Mouse (Mus musculus): ENCODE measurements around the gene Ptprk. TPM values are rescaled to one million over a fixed set of nuclear protein-coding genes. Genes with fewer than 3 reads are reported as not detected.
A peak's percentile ranks its signal among the peaks of the same experiment; 100 is the strongest.

Ptprk gene
- polyA plus RNA-seq, 1 experiment from 2014 or later = 27.2 TPM

DNA sequence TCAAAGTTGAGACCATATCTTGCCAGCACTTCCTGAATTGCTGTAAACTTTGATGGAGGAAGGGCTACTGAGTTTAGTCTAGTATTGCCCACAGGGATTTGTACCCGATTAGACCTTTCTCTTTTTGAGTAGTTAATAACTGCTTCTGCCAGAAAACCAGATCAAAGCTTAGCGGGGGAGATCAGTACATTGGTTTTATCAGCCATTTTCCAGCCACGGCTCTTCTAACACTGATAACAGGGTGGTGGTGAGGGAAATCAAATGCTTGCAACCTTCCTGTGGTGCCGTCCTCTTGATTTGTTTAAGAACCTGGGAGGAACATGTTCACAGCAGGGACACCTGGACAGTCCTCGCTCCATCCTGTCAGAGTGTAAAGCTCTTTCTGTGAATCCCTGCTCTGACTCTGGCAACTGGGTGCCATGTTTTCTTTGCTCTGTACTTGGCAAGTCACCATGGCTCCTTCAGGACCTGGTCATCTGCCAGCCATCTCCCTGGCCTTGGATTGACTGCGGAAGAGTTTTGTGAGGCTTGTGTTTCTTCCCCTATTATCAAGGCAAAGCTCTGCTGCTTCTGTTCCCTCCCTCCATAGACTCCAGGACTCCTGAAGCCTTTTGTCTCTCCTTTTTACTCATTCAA is 231.9 kb downstream of the Ptprk start:
- DNase-seq (ENCODE audit: low spot score) = no peak
- H3K4me1 ChIP-seq (ENCODE audit: control insufficient read depth, insufficient read depth, low read length) = no peaks in the 10 kb centered on the region
- no peaks in the 10 kb centered on the region for H3K9me3 ChIP-seq (ENCODE audit: control insufficient read depth, low read length)
- no peak overlapping the region for H3K4me2 ChIP-seq (ENCODE audit: low read depth)
- H3K27ac ChIP-seq (ENCODE audit: low read depth, low read length) = no peak overlapping the region
- 63% methylated on average over 6 of the region's 6 CpGs for WGBS
- H3K4me3 ChIP-seq (ENCODE audit: low read depth, low read length) = no peak overlapping the region
- no peaks in the 10 kb centered on the region for H3K36me3 ChIP-seq (ENCODE audit: control insufficient read depth, insufficient read depth, low read length)
- no peaks in the 10 kb centered on the region for H3K27me3 ChIP-seq (ENCODE audit: control insufficient read depth, insufficient read depth, low read length)
- H3K9ac ChIP-seq (ENCODE audit: low read length) = no peak overlapping the region
- ATAC-seq (ENCODE audit: insufficient read depth, low FRiP score, low TSS enrichment) = no peak

DNA sequence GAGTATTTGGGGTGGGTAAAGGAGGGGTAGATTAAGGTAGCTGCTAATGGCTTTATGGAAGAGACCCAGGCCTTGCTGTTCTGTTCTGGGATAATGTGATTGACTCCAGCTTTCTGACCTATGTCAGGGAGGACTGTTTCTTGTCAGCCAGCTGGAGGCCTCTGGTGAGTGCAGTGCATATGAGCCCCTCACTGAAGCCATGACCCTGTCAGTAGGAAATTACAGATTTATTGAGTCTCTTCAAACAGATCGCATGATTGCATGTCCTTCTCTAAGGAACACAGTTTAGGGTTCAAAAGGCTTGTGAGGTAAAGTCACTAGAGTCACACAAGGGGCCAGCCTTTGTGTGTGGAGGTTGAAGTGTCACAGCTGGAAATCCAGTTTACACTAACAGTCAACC is 236.7 kb downstream of the Ptprk start:
- no peaks in the 10 kb centered on the region for H3K4me1 ChIP-seq (ENCODE audit: control insufficient read depth, insufficient read depth, low read length)
- ATAC-seq (ENCODE audit: insufficient read depth, low FRiP score, low TSS enrichment) (no peak), DNase-seq (ENCODE audit: low spot score) (no peak)
- no peaks in the 10 kb centered on the region for H3K27me3 ChIP-seq (ENCODE audit: control insufficient read depth, insufficient read depth, low read length)
- H3K9ac ChIP-seq (ENCODE audit: low read length) = no peak overlapping the region
- H3K4me2 ChIP-seq (ENCODE audit: low read depth) = no peak overlapping the region
- H3K9me3 ChIP-seq (ENCODE audit: control insufficient read depth, low read length) = no peaks in the 10 kb centered on the region
- no peaks in the 10 kb centered on the region for H3K36me3 ChIP-seq (ENCODE audit: control insufficient read depth, insufficient read depth, low read length)
- no peak overlapping the region for H3K27ac ChIP-seq (ENCODE audit: low read depth, low read length)
- WGBS = 48% methylated on average over 1 of the region's 1 CpGs
- H3K4me3 ChIP-seq (ENCODE audit: low read depth, low read length) = no peak overlapping the region

DNA sequence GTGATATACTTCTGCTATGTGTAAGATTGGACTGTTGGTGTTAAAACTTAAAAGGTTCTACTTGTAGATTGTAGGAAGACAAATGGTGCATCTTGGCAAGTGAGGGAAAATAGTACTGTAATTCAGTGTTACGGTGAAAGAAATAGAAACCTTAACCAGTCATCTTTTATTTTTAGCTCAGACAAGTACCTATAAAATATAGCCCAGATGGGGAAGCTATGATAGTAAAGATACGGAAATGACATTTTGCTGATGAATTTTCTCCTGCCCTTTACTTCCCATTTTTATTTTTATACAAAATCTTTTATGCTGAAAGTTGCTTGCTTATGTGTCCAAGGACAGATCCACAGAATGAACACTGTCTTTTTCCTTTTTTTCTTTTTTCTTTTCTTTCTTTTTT is 248.4 kb downstream of the Ptprk start:
- no peak overlapping the region for H3K4me2 ChIP-seq (ENCODE audit: low read depth)

DNA sequence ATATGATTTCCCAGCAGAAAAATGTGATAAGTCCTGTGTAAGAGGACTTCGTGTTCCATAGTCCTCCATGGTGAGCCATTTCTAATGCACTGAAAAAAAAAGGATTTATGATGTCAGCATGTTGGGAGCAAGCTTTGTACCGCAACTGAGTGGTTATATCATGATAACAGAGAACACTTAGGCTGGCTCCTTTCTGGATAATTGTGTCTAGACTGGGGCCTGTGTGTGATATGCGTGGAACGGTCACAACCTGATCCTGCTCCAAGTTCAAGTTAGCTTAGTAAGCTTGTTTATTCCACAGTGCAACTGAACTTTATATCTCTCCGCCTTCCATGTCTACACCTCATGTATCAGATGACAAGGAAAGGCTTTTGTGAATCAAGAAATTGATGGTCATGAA is 260.6 kb downstream of the Ptprk start:
- H3K4me3 ChIP-seq (ENCODE audit: low read depth, low read length) = no peak overlapping the region
- WGBS = 94% methylated on average over 5 of the region's 5 CpGs
- no peaks in the 10 kb centered on the region for H3K36me3 ChIP-seq (ENCODE audit: control insufficient read depth, insufficient read depth, low read length)
- H3K4me2 ChIP-seq (ENCODE audit: low read depth) = no peak overlapping the region
- no peak overlapping the region for H3K27ac ChIP-seq (ENCODE audit: low read depth, low read length)
- ATAC-seq (ENCODE audit: insufficient read depth, low FRiP score, low TSS enrichment) = no peak
- H3K4me1 ChIP-seq (ENCODE audit: control insufficient read depth, insufficient read depth, low read length) = no peaks in the 10 kb centered on the region
- no peak overlapping the region for H3K9ac ChIP-seq (ENCODE audit: low read length)
- no peak for DNase-seq (ENCODE audit: low spot score)
- H3K9me3 ChIP-seq (ENCODE audit: control insufficient read depth, low read length) = no peaks in the 10 kb centered on the region
- no peaks in the 10 kb centered on the region for H3K27me3 ChIP-seq (ENCODE audit: control insufficient read depth, insufficient read depth, low read length)

More for the DNA sequence above, 248.4 kb downstream of the Ptprk start:
- Histone ChIP-seq H3K4me1 (ENCODE audit: control insufficient read depth, insufficient read depth, low read length) (no peaks in the 10 kb centered on the region), H3K9me3 (ENCODE audit: control insufficient read depth, low read length) (no peaks in the 10 kb centered on the region), H3K36me3 (ENCODE audit: control insufficient read depth, insufficient read depth, low read length) (no peaks in the 10 kb centered on the region), H3K4me3 (ENCODE audit: low read depth, low read length) (no peak overlapping the region), H3K27me3 (ENCODE audit: control insufficient read depth, insufficient read depth, low read length) (no peaks in the 10 kb centered on the region), H3K9ac (ENCODE audit: low read length) (no peak overlapping the region), H3K27ac (ENCODE audit: low read depth, low read length) (no peak overlapping the region)
- ATAC-seq (ENCODE audit: insufficient read depth, low FRiP score, low TSS enrichment) = no peak
- no peak for DNase-seq (ENCODE audit: low spot score)
- 91% methylated on average over 2 of the region's 2 CpGs for WGBS

DNA sequence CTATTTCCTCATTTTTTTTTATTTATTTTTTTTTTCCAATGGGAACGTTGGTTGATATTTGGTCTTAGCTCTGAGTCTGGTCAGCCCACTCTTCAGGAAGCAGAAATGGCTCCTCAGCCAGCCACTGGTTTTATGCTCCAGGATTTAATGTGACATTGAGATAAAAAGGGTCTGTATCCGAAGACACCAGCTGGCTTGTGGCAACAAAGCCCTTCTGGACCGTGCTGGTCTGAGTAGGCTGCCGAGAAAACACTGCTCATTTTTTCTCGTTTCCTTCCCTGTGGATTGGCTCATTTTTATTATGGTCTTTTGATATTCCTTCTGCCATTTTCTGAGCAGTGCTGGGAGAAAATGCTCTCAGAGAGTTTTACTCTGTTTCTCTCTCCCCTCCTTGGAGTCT is 263.9 kb downstream of the Ptprk start:
- no peaks in the 10 kb centered on the region for H3K36me3 ChIP-seq (ENCODE audit: control insufficient read depth, insufficient read depth, low read length)
- H3K27me3 ChIP-seq (ENCODE audit: control insufficient read depth, insufficient read depth, low read length) = no peaks in the 10 kb centered on the region
- WGBS = 58% methylated on average over 5 of the region's 5 CpGs
- H3K4me2 ChIP-seq (ENCODE audit: low read depth) = no peak overlapping the region
- H3K27ac ChIP-seq (ENCODE audit: low read depth, low read length) = no peak overlapping the region
- no peak overlapping the region for H3K9ac ChIP-seq (ENCODE audit: low read length)
- ATAC-seq (ENCODE audit: insufficient read depth, low FRiP score, low TSS enrichment) = no peak; the same call in 1 of the 2 replicates
- DNase-seq (ENCODE audit: low spot score) = no peak
- no peaks in the 10 kb centered on the region for H3K4me1 ChIP-seq (ENCODE audit: control insufficient read depth, insufficient read depth, low read length)
- no peak overlapping the region for H3K4me3 ChIP-seq (ENCODE audit: low read depth, low read length)
- no peaks in the 10 kb centered on the region for H3K9me3 ChIP-seq (ENCODE audit: control insufficient read depth, low read length)

DNA sequence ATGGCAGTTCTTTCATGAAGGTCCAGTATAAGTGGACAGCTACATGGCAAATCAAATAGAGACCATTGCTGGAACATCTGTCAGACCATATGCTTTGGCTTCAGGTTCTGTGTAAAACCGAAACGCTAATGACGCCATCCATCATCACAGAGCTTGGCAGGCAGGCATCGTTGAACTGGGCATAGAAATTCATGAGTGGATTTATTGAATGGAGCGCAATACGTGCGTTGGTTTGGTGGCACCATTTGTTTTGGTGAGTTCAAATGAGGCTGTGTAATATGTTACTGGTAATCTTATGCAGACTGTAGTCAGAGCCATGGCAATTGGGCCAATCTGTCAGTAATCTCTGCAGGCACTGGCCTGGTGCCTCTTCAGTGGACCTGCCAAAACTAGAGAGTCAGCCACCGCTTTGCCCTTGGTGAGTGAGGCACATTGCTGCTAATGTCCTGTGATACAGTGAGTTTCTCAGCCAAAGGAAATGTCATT is 270.6 kb downstream of the Ptprk start:
- no peaks in the 10 kb centered on the region for H3K27me3 ChIP-seq (ENCODE audit: control insufficient read depth, insufficient read depth, low read length)
- whole genome bisulfite sequencing = 79% methylated on average over 8 of the region's 8 CpGs
- H3K4me2 ChIP-seq (ENCODE audit: low read depth) = no peak overlapping the region
- DNase-seq (ENCODE audit: low spot score) (no peak), ATAC-seq (ENCODE audit: insufficient read depth, low FRiP score, low TSS enrichment) (no peak)
- no peak overlapping the region for H3K4me3 ChIP-seq (ENCODE audit: low read depth, low read length)
- no peak overlapping the region for H3K9ac ChIP-seq (ENCODE audit: low read length)
- no peaks in the 10 kb centered on the region for H3K36me3 ChIP-seq (ENCODE audit: control insufficient read depth, insufficient read depth, low read length)
- H3K4me1 ChIP-seq (ENCODE audit: control insufficient read depth, insufficient read depth, low read length) = no peaks in the 10 kb centered on the region
- no peak overlapping the region for H3K27ac ChIP-seq (ENCODE audit: low read depth, low read length)
- no peaks in the 10 kb centered on the region for H3K9me3 ChIP-seq (ENCODE audit: control insufficient read depth, low read length)

DNA sequence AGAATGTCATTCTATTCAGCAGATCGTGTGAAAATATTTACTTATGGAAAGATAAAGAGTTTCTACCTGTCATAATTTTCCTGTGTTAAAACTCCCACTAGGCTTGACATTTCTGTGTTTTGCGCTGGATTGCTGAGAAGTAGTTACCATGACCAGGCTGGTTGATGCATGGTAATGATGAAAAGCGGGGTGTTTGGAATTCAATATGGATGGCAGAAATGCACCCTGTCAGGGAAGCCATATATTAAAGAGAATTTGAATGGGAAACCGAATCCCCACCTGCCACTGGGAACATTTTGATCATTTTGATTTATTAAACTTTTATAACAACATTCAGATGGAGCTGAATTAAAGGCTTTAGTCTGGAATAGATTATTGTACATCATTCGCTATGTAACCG is 290.7 kb downstream of the Ptprk start:
- H3K36me3 ChIP-seq (ENCODE audit: control insufficient read depth, insufficient read depth, low read length) = no peaks in the 10 kb centered on the region
- no peak overlapping the region for H3K27ac ChIP-seq (ENCODE audit: low read depth, low read length)
- H3K27me3 ChIP-seq (ENCODE audit: control insufficient read depth, insufficient read depth, low read length) = no peaks in the 10 kb centered on the region
- no peak for ATAC-seq (ENCODE audit: insufficient read depth, low FRiP score, low TSS enrichment)
- no peak overlapping the region for H3K4me3 ChIP-seq (ENCODE audit: low read depth, low read length)
- DNase-seq (ENCODE audit: low spot score) = no peak
- no peak overlapping the region for H3K9ac ChIP-seq (ENCODE audit: low read length)
- H3K9me3 ChIP-seq (ENCODE audit: control insufficient read depth, low read length) = no peaks in the 10 kb centered on the region
- no peak overlapping the region for H3K4me2 ChIP-seq (ENCODE audit: low read depth)
- H3K4me1 ChIP-seq (ENCODE audit: control insufficient read depth, insufficient read depth, low read length) = no peaks in the 10 kb centered on the region
- 70% methylated on average over 6 of the region's 6 CpGs for WGBS

DNA sequence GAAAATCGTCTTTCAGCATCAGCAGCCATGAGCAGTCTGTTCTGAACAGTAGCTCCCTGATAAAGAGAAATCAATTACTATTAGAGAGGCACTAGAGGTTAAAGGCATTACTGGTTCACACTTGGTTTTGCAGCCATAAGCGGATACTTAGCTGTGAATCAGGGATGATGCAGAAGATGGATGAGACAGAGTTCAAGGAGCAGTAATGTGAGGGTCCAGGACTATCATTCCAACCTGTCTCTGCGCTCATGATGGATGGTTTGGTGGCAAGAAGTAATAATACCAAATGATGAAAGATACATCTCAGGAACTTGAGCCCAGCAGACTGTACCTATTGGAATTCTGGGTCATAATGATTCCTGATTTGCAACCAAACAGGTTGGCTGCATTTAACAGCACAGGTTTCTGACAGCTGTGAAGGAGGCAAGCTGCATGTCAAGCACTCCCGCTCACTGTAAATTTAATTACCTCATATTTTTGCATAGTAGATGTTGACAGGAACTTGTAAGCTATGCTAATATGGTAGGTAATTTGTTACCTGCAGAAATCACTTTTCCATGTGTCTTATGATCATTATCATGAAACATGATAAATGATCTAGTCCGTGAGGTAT is 291.6 kb downstream of the Ptprk start:
- ATAC-seq (ENCODE audit: insufficient read depth, low FRiP score, low TSS enrichment) = peak; percentile 69

DNA sequence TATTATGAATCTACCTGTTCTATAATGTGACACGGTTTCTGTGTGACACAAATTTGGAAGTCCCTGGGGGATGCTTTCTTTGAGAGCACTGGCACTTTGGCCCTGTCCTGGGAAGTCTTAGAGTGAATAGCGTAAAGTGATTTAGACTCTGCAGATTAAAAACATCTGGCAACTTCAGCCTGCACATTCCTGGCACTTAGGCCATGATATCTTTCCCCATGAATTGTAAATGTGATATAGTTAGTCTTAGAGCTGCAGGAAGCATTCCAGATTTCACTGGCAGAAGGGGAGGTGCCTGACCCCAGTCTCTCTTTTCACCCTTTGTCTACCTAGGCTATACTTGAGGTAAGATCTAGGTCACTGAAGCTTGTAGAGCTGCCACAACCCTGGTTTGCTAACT is 295.2 kb downstream of the Ptprk start:
- ATAC-seq (ENCODE audit: insufficient read depth, low FRiP score, low TSS enrichment) (no peak), DNase-seq (ENCODE audit: low spot score) (no peak)
- WGBS = 69% methylated on average over 2 of the region's 2 CpGs
- Histone ChIP-seq H3K9me3 (ENCODE audit: control insufficient read depth, low read length) (no peaks in the 10 kb centered on the region), H3K4me1 (ENCODE audit: control insufficient read depth, insufficient read depth, low read length) (no peaks in the 10 kb centered on the region), H3K36me3 (ENCODE audit: control insufficient read depth, insufficient read depth, low read length) (no peaks in the 10 kb centered on the region), H3K9ac (ENCODE audit: low read length) (no peak overlapping the region), H3K27ac (ENCODE audit: low read depth, low read length) (no peak overlapping the region), H3K4me3 (ENCODE audit: low read depth, low read length) (no peak overlapping the region), H3K27me3 (ENCODE audit: control insufficient read depth, insufficient read depth, low read length) (no peaks in the 10 kb centered on the region), H3K4me2 (ENCODE audit: low read depth) (no peak overlapping the region)

More for the DNA sequence above, 291.6 kb downstream of the Ptprk start:
- H3K4me2 ChIP-seq (ENCODE audit: low read depth) = no peak overlapping the region
- no peaks in the 10 kb centered on the region for H3K4me1 ChIP-seq (ENCODE audit: control insufficient read depth, insufficient read depth, low read length)
- H3K27ac ChIP-seq (ENCODE audit: low read depth, low read length) = no peak overlapping the region
- H3K4me3 ChIP-seq (ENCODE audit: low read depth, low read length) = no peak overlapping the region
- H3K9me3 ChIP-seq (ENCODE audit: control insufficient read depth, low read length) = no peaks in the 10 kb centered on the region
- H3K36me3 ChIP-seq (ENCODE audit: control insufficient read depth, insufficient read depth, low read length) = no peaks in the 10 kb centered on the region
- WGBS = 76% methylated on average over 5 of the region's 5 CpGs
- no peaks in the 10 kb centered on the region for H3K27me3 ChIP-seq (ENCODE audit: control insufficient read depth, insufficient read depth, low read length)
- no peak overlapping the region for H3K9ac ChIP-seq (ENCODE audit: low read length)
- peak; percentile 31 for DNase-seq (ENCODE audit: low spot score)
